Mouse (Mus musculus) limb, embryonic 14.5 days (tissue): ENCODE results near the gene Gpha2. TPM values are rescaled to one million over a fixed set of nuclear protein-coding genes. Genes with fewer than 3 reads are reported as not detected.
A peak's percentile ranks its signal among the peaks of the same experiment; 100 is the strongest.

Experiments used
- ATAC-seq: fragments of 200-750 bp; cut with Nextera tagmentation; 2 replicates; pipeline ENCODE4 v1.8.0; 2017; ENCODE audit warnings: low read depth, moderate number of reproducible peaks, moderate TSS enrichment; ENCODE audit not compliant: low FRiP score
- DNase-seq: peaks from one replicate; pipeline ENCODE4 v3.0.0-alpha.2; 2015; ENCODE audit warnings: low spot score
- H3K27ac ChIP-seq: fragments of 300-500 bp; sonication (generic); replicated peaks from 2 replicates; pipeline ENCODE4 v1.5.1; 2014; ENCODE audit warnings: low read depth, mild to moderate bottlenecking, low read length, moderate library complexity, mixed read lengths
- H3K27me3 ChIP-seq: fragments of 300-500 bp; sonication (generic); 2 replicates; pipeline ENCODE4 v1.6.1; 2014; ENCODE audit warnings: low read length, mixed read lengths; ENCODE audit not compliant: control insufficient read depth, insufficient read depth
- H3K36me3 ChIP-seq: fragments of 300-500 bp; sonication (generic); 2 replicates; pipeline ENCODE4 v1.6.1; 2014; ENCODE audit warnings: mild to moderate bottlenecking, low read length, moderate library complexity, mixed read lengths; ENCODE audit not compliant: control insufficient read depth, insufficient read depth
- H3K4me1 ChIP-seq: fragments of 300-500 bp; sonication (generic); 2 replicates; pipeline ENCODE4 v1.6.1; 2014; ENCODE audit warnings: antibody characterized with exemption, low read length, mixed read lengths; ENCODE audit not compliant: control insufficient read depth, insufficient read depth
- H3K4me2 ChIP-seq: fragments of 300-500 bp; sonication (generic); replicated peaks from 2 replicates; pipeline ENCODE4 v1.6.1; 2014; ENCODE audit warnings: low read depth, mild to moderate bottlenecking, low read length, moderate library complexity; ENCODE audit not compliant: severe bottlenecking
- H3K4me3 ChIP-seq: fragments of 300-500 bp; sonication (generic); replicated peaks from 2 replicates; pipeline ENCODE4 v1.5.1; 2014; ENCODE audit warnings: low read length
- H3K9ac ChIP-seq: fragments of 300-500 bp; sonication (generic); 2 replicates; pipeline ENCODE4 v1.6.1; 2014; ENCODE audit warnings: mild to moderate bottlenecking, low read depth, low read length, moderate library complexity; ENCODE audit not compliant: severe bottlenecking
- H3K9me3 ChIP-seq: fragments of 300-500 bp; sonication (generic); 2 replicates; pipeline ENCODE4 v1.6.1; 2016; ENCODE audit warnings: low read length; ENCODE audit not compliant: control insufficient read depth
- POLR2A ChIP-seq: fragments of 200-500 bp; IDR thresholded peaks from 2 replicates; pipeline ENCODE4 v1.8.0; 2012; ENCODE audit warnings: inconsistent platforms, mild to moderate bottlenecking, moderate library complexity, borderline replicate concordance; ENCODE audit not compliant: insufficient read depth, insufficient read length; ENCODE audit errors: extremely low read depth
- WGBS: fragments of 180-500 bp; shearing (Covaris S2); extraction: QIAGEN DNeasy Blood & Tissue Kit; methylation state at CpG from one replicate; pipeline ENCODE4 v1.1.7; 2014; 5-methylcytosine and 5-hydroxymethylcytosine counted together
- microRNA counts: library from miRNA; unstranded; fragments of <30 nt; microRNA quantifications from one replicate; lab custom pipeline; 2016
- microRNA-seq: library from miRNA; unstranded; fragments of <30 nt; microRNA quantifications from one replicate; pipeline ENCODE4, GENCODE M21; 2016
- polyA plus RNA-seq, 2 experiments: library from polyadenylated mRNA; depleted of rRNA in 1 of 2; stranded (reverse) in 1 of 2; unstranded in 1 of 2; fragments of >200 nt; fragmentation: Nextera tagmentation in 1 of 2; extraction: Ambion mirVana in 1 of 2; gene quantifications; 2 replicates each; pipeline versions ENCODE4 v1.2.1 to v1.2.3; 2012 to 2014

The Gpha2 gene
- polyA plus RNA-seq, 2 experiments = 1.5 to 2.3 TPM

DNA sequence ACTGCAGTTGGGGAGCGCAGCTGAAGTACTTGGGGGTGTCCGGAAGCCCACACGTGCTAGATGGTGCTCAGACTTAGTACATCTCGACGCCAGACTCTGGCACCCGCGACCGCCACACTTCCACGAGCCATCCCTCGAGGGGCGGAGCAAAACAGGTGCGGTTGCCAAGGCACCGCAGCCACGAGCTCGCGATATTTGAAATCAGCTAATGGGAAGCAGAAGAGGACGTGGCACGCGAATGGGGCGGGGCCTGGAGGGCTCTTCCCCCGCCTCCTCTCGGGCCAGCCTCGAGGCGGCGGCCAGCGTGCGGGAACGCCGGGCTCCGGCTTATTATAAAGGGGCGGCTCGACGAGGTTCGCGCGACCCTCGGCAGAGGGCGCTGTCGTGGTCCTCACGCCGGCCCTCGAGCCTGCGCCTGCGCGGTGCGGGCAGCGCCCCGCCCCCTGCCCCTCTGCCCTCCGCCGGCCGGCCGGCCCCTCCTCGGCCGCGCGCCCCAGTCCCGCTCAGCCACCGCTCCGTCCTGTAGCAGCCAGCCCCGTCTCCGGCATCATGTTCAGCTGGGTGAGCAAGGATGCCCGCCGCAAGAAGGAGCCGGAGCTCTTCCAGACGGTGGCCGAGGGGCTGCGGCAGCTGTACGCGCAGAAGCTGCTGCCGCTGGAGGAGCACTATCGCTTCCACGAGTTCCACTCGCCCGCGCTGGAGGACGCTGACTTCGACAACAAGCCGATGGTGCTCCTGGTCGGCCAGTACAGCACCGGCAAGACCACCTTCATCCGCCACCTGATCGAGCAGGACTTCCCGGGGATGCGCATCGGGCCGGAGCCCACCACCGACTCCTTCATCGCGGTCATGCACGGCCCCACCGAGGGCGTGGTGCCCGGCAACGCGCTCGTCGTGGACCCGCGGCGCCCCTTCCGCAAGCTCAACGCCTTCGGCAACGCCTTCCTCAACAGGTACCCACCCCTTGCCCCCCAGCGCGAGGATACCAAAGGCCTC is 50.5 kb downstream of the Gpha2 start, which contains the start of gene Ehd1:
Gene Ehd1, plus strand, starts transcription at position 300 of the 996 bp plus-strand sequence.
- H3K27me3 ChIP-seq = no peaks in the 10 kb centered on the region
- under 1% methylated on average over 74 of the region's 106 CpGs for WGBS
- DNase-seq = peak; percentile 99
- ATAC-seq = peak; percentile 95
- H3K9ac ChIP-seq = peak within 1 kb of the TSS; percentile 80
- peak within 1 kb of the TSS; percentile 78 for H3K4me2 ChIP-seq
- H3K27ac ChIP-seq = peak within 1 kb of the TSS; percentile 67
- H3K36me3 ChIP-seq = peaks cover 23% of the 10 kb centered on the region
- peaks cover 22% of the 10 kb centered on the region for H3K4me1 ChIP-seq
- no peaks in the 10 kb centered on the region for H3K9me3 ChIP-seq
- peak; percentile 67; the same call in 1 of the 2 replicates for TF ChIP-seq POLR2A
- H3K4me3 ChIP-seq = peak within 1 kb of the TSS; percentile 91

MicroRNAs encoded within 50 kb of the gene (microRNA counts, 519-probe panel; counts per million panel counts)
- 2,006 counts per million, percentile 25 among the panel's probes with 10 or more counts for microRNA mmu-miR-192 (lab: Ali Mortazavi, UCI)

Small RNAs within 50 kb of the gene (microRNA-seq; reads per million reads assigned to microRNA genes)
- 80.3 reads per million, percentile 43 among the genes with 10 or more reads in this experiment for gene Mir192
- gene Mir194-2 = 71.9 reads per million, percentile 42 among the genes with 10 or more reads in this experiment

Other genes starting within 250 kb of the Gpha2 start
- gene Slc22a20, start 240.2 kb upstream of the Gpha2 start, polyA plus RNA-seq (2012; rRNA removed) = not detected in 2 replicates
- gene Slc22a20, start 240.2 kb upstream of the Gpha2 start, polyA plus RNA-seq (2014; fragmentation: Nextera tagmentation; extraction: Ambion mirVana) = not detected in 2 replicates
- 29.0 and 33.4 TPM in 2 replicates for gene Capn1, start 210.5 kb upstream of the Gpha2 start, polyA plus RNA-seq (2012; rRNA removed)
- 18.0 and 19.7 TPM in 2 replicates for gene Capn1, start 210.5 kb upstream of the Gpha2 start, polyA plus RNA-seq (2014; fragmentation: Nextera tagmentation; extraction: Ambion mirVana)
- 49.2 and 63.9 TPM in 2 replicates for gene Syvn1, start 179.8 kb upstream of the Gpha2 start, polyA plus RNA-seq (2012; rRNA removed)
- 31.5 and 34.6 TPM in 2 replicates for gene Syvn1, start 179.8 kb upstream of the Gpha2 start, polyA plus RNA-seq (2014; fragmentation: Nextera tagmentation; extraction: Ambion mirVana)
- gene Mrpl49, start 168.6 kb upstream of the Gpha2 start, polyA plus RNA-seq (2012; rRNA removed) = 47.0 and 54.8 TPM in 2 replicates
- gene Mrpl49, start 168.6 kb upstream of the Gpha2 start, polyA plus RNA-seq (2014; fragmentation: Nextera tagmentation; extraction: Ambion mirVana) = 75.3 and 75.5 TPM in 2 replicates
- 1,573 and 1,838 TPM in 2 replicates for gene Fau, start 168.5 kb upstream of the Gpha2 start, polyA plus RNA-seq (2012; rRNA removed)
- gene Fau, start 168.5 kb upstream of the Gpha2 start, polyA plus RNA-seq (2014; fragmentation: Nextera tagmentation; extraction: Ambion mirVana) = 948 and 968 TPM in 2 replicates
- gene Znhit2, start 165.2 kb upstream of the Gpha2 start, polyA plus RNA-seq (2012; rRNA removed) = 32.0 and 41.5 TPM in 2 replicates
- 36.5 and 37.0 TPM in 2 replicates for gene Znhit2, start 165.2 kb upstream of the Gpha2 start, polyA plus RNA-seq (2014; fragmentation: Nextera tagmentation; extraction: Ambion mirVana)
- 43.8 and 59.6 TPM in 2 replicates for gene Tm7sf2, start 158.0 kb upstream of the Gpha2 start, polyA plus RNA-seq (2012; rRNA removed)
- gene Tm7sf2, start 158.0 kb upstream of the Gpha2 start, polyA plus RNA-seq (2014; fragmentation: Nextera tagmentation; extraction: Ambion mirVana) = 15.5 and 18.8 TPM in 2 replicates
- 81.6 and 95.9 TPM in 2 replicates for gene Vps51, start 149.1 kb upstream of the Gpha2 start, polyA plus RNA-seq (2012; rRNA removed)
- 51.9 and 60.5 TPM in 2 replicates for gene Vps51, start 149.1 kb upstream of the Gpha2 start, polyA plus RNA-seq (2014; fragmentation: Nextera tagmentation; extraction: Ambion mirVana)
- gene Tmem262, start 146.3 kb upstream of the Gpha2 start, polyA plus RNA-seq (2012; rRNA removed) = 0.20 TPM in 1 of 2 replicates, not detected in the other
- gene Tmem262, start 146.3 kb upstream of the Gpha2 start, polyA plus RNA-seq (2014; fragmentation: Nextera tagmentation; extraction: Ambion mirVana) = not detected in 2 replicates
- 1.1 and 1.3 TPM in 2 replicates for gene Gm28374, start 144.1 kb upstream of the Gpha2 start, polyA plus RNA-seq (2012; rRNA removed)
- 1.1 and 1.3 TPM in 2 replicates for gene Gm28374, start 144.1 kb upstream of the Gpha2 start, polyA plus RNA-seq (2014; fragmentation: Nextera tagmentation; extraction: Ambion mirVana)
- 134 and 177 TPM in 2 replicates for gene Zfpl1, start 141.4 kb upstream of the Gpha2 start, polyA plus RNA-seq (2012; rRNA removed)
- 85.4 and 91.0 TPM in 2 replicates for gene Zfpl1, start 141.4 kb upstream of the Gpha2 start, polyA plus RNA-seq (2014; fragmentation: Nextera tagmentation; extraction: Ambion mirVana)
- gene Cdca5, start 141.4 kb upstream of the Gpha2 start, polyA plus RNA-seq (2012; rRNA removed) = 22.0 and 23.3 TPM in 2 replicates
- gene Cdca5, start 141.4 kb upstream of the Gpha2 start, polyA plus RNA-seq (2014; fragmentation: Nextera tagmentation; extraction: Ambion mirVana) = 27.9 and 31.5 TPM in 2 replicates
- gene AC131692.1, start 132.0 kb upstream of the Gpha2 start, polyA plus RNA-seq (2012; rRNA removed) = 0.14 and 0.75 TPM in 2 replicates
- not detected in 2 replicates for gene AC131692.1, start 132.0 kb upstream of the Gpha2 start, polyA plus RNA-seq (2014; fragmentation: Nextera tagmentation; extraction: Ambion mirVana)
- gene Naaladl1, start 120.6 kb upstream of the Gpha2 start, polyA plus RNA-seq (2012; rRNA removed) = 2.5 and 3.0 TPM in 2 replicates
- gene Naaladl1, start 120.6 kb upstream of the Gpha2 start, polyA plus RNA-seq (2014; fragmentation: Nextera tagmentation; extraction: Ambion mirVana) = 0.21 and 0.48 TPM in 2 replicates
- 45.6 and 57.9 TPM in 2 replicates for gene Sac3d1, start 107.7 kb upstream of the Gpha2 start, polyA plus RNA-seq (2012; rRNA removed)
- 53.8 and 55.9 TPM in 2 replicates for gene Sac3d1, start 107.7 kb upstream of the Gpha2 start, polyA plus RNA-seq (2014; fragmentation: Nextera tagmentation; extraction: Ambion mirVana)
- 36.4 and 48.9 TPM in 2 replicates for gene Snx15, start 98.1 kb upstream of the Gpha2 start, polyA plus RNA-seq (2012; rRNA removed)
- 30.2 and 33.9 TPM in 2 replicates for gene Snx15, start 98.1 kb upstream of the Gpha2 start, polyA plus RNA-seq (2014; fragmentation: Nextera tagmentation; extraction: Ambion mirVana)
- 0.10 and 0.22 TPM in 2 replicates for gene Batf2, start 85.4 kb upstream of the Gpha2 start, polyA plus RNA-seq (2012; rRNA removed)
- gene Batf2, start 85.4 kb upstream of the Gpha2 start, polyA plus RNA-seq (2014; fragmentation: Nextera tagmentation; extraction: Ambion mirVana) = 0.15 TPM in 1 of 2 replicates, not detected in the other
- gene Arl2, start 84.8 kb upstream of the Gpha2 start, polyA plus RNA-seq (2012; rRNA removed) = 91.9 and 127 TPM in 2 replicates
- 76.0 and 77.5 TPM in 2 replicates for gene Arl2, start 84.8 kb upstream of the Gpha2 start, polyA plus RNA-seq (2014; fragmentation: Nextera tagmentation; extraction: Ambion mirVana)
- 0.05 and 0.09 TPM in 2 replicates for gene Majin, start 42.0 kb upstream of the Gpha2 start, polyA plus RNA-seq (2012; rRNA removed)
- gene Majin, start 42.0 kb upstream of the Gpha2 start, polyA plus RNA-seq (2014; fragmentation: Nextera tagmentation; extraction: Ambion mirVana) = not detected in 2 replicates
- 45.0 and 48.1 TPM in 2 replicates for gene Ppp2r5b, start 9.5 kb downstream of the Gpha2 start, polyA plus RNA-seq (2012; rRNA removed)
- 27.5 and 27.8 TPM in 2 replicates for gene Ppp2r5b, start 9.5 kb downstream of the Gpha2 start, polyA plus RNA-seq (2014; fragmentation: Nextera tagmentation; extraction: Ambion mirVana)
- 18.3 and 25.7 TPM in 2 replicates for gene Atg2a, start 15.3 kb downstream of the Gpha2 start, polyA plus RNA-seq (2012; rRNA removed)
- 10.6 and 14.6 TPM in 2 replicates for gene Atg2a, start 15.3 kb downstream of the Gpha2 start, polyA plus RNA-seq (2014; fragmentation: Nextera tagmentation; extraction: Ambion mirVana)
- gene Ehd1, start 50.3 kb downstream of the Gpha2 start, polyA plus RNA-seq (2012; rRNA removed) = 160 and 232 TPM in 2 replicates
- gene Ehd1, start 50.3 kb downstream of the Gpha2 start, polyA plus RNA-seq (2014; fragmentation: Nextera tagmentation; extraction: Ambion mirVana) = 68.7 and 81.8 TPM in 2 replicates
- gene Cdc42bpg, start 80.1 kb downstream of the Gpha2 start, polyA plus RNA-seq (2012; rRNA removed) = 15.2 and 17.0 TPM in 2 replicates
- gene Cdc42bpg, start 80.1 kb downstream of the Gpha2 start, polyA plus RNA-seq (2014; fragmentation: Nextera tagmentation; extraction: Ambion mirVana) = 1.4 and 2.0 TPM in 2 replicates
- 102 and 117 TPM in 2 replicates for gene Men1, start 108.6 kb downstream of the Gpha2 start, polyA plus RNA-seq (2012; rRNA removed)
- gene Men1, start 108.6 kb downstream of the Gpha2 start, polyA plus RNA-seq (2014; fragmentation: Nextera tagmentation; extraction: Ambion mirVana) = 60.4 and 65.6 TPM in 2 replicates
- 90.4 and 122 TPM in 2 replicates for gene Map4k2, start 114.8 kb downstream of the Gpha2 start, polyA plus RNA-seq (2012; rRNA removed)
- gene Map4k2, start 114.8 kb downstream of the Gpha2 start, polyA plus RNA-seq (2014; fragmentation: Nextera tagmentation; extraction: Ambion mirVana) = 8.8 and 10.5 TPM in 2 replicates
- 252 and 276 TPM in 2 replicates for gene Sf1, start 137.3 kb downstream of the Gpha2 start, polyA plus RNA-seq (2012; rRNA removed)
- 149 and 159 TPM in 2 replicates for gene Sf1, start 137.3 kb downstream of the Gpha2 start, polyA plus RNA-seq (2014; fragmentation: Nextera tagmentation; extraction: Ambion mirVana)
- 20.5 and 23.9 TPM in 2 replicates for gene Pygm, start 158.0 kb downstream of the Gpha2 start, polyA plus RNA-seq (2012; rRNA removed)
- 17.3 and 22.8 TPM in 2 replicates for gene Pygm, start 158.0 kb downstream of the Gpha2 start, polyA plus RNA-seq (2014; fragmentation: Nextera tagmentation; extraction: Ambion mirVana)
- 27.6 and 38.0 TPM in 2 replicates for gene Rasgrp2, start 173.0 kb downstream of the Gpha2 start, polyA plus RNA-seq (2012; rRNA removed)
- 23.4 and 27.5 TPM in 2 replicates for gene Rasgrp2, start 173.0 kb downstream of the Gpha2 start, polyA plus RNA-seq (2014; fragmentation: Nextera tagmentation; extraction: Ambion mirVana)
- 3.6 and 6.1 TPM in 2 replicates for gene Nrxn2, start 192.4 kb downstream of the Gpha2 start, polyA plus RNA-seq (2012; rRNA removed)
- gene Nrxn2, start 192.4 kb downstream of the Gpha2 start, polyA plus RNA-seq (2014; fragmentation: Nextera tagmentation; extraction: Ambion mirVana) = 1.3 and 2.6 TPM in 2 replicates